Mouse (Mus musculus) midbrain, embryonic 14.5 days (tissue): ENCODE results near the gene Pde5a. TPM values are rescaled to one million over a fixed set of nuclear protein-coding genes. Genes with fewer than 3 reads are reported as not detected.

Source experiments
- ATAC-seq: fragments of 200-750 bp; cut with Nextera tagmentation; 2 replicates; pipeline ENCODE4 v1.8.0; 2017; ENCODE audit warnings: moderate number of reproducible peaks, moderate library complexity; ENCODE audit not compliant: low FRiP score, low TSS enrichment
- DNase-seq: peaks from one replicate; pipeline ENCODE4 v3.0.0-alpha.2; 2015
- H3K27ac ChIP-seq: fragments of 300-500 bp; sonication (generic); replicated peaks from 2 replicates; pipeline ENCODE4 v1.5.1; 2014; ENCODE audit warnings: mild to moderate bottlenecking, low read depth, low read length, moderate library complexity
- H3K27me3 ChIP-seq: fragments of 300-500 bp; sonication (generic); 2 replicates; pipeline ENCODE4 v1.6.1; 2014; ENCODE audit warnings: low read length, control low read depth, mixed read lengths; ENCODE audit not compliant: control insufficient read depth, insufficient read depth
- H3K36me3 ChIP-seq: fragments of 300-500 bp; sonication (generic); 2 replicates; pipeline ENCODE4 v1.6.1; 2014; ENCODE audit warnings: low read length, control low read depth; ENCODE audit not compliant: control insufficient read depth, insufficient read depth
- H3K4me1 ChIP-seq: fragments of 300-500 bp; sonication (generic); 2 replicates; pipeline ENCODE4 v1.6.1; 2014; ENCODE audit warnings: mild to moderate bottlenecking, antibody characterized with exemption, low read length, control low read depth; ENCODE audit not compliant: control insufficient read depth, insufficient read depth
- H3K4me2 ChIP-seq: fragments of 300-500 bp; sonication (generic); 2 replicates; pipeline ENCODE4 v1.6.1; 2014; ENCODE audit warnings: mild to moderate bottlenecking, low read length, moderate library complexity
- H3K4me3 ChIP-seq: fragments of 300-500 bp; sonication (generic); replicated peaks from 2 replicates; pipeline ENCODE4 v1.5.1; 2014; ENCODE audit warnings: low read depth, low read length
- H3K9ac ChIP-seq: fragments of 300-500 bp; sonication (generic); replicated peaks from 2 replicates; pipeline ENCODE4 v1.6.1; 2014; ENCODE audit warnings: mild to moderate bottlenecking, low read length, moderate library complexity
- H3K9me3 ChIP-seq: fragments of 300-500 bp; sonication (generic); 2 replicates; pipeline ENCODE4 v1.6.1; 2016; ENCODE audit warnings: low read length, control low read depth, mixed read lengths; ENCODE audit not compliant: control insufficient read depth
- WGBS: fragments of 180-500 bp; shearing (Covaris S2); extraction: QIAGEN DNeasy Blood & Tissue Kit; methylation state at CpG from one replicate; pipeline ENCODE4 v1.1.7; 2014; 5-methylcytosine and 5-hydroxymethylcytosine counted together
- polyA plus RNA-seq: library from polyadenylated mRNA; unstranded; fragments of >200 nt; fragmentation: Nextera tagmentation; extraction: Ambion mirVana; gene quantifications from 2 replicates; pipeline ENCODE4 v1.2.1, GENCODE M21; 2014

The Pde5a gene
- polyA plus RNA-seq: 2.3 and 3.4 TPM in 2 replicates

GRCm38 (mm10) chr3:122728852-122729600 is at the start of gene Pde5a:
Gene Pde5a, plus strand, starts transcription at chr3:122728947.
- Histone ChIP-seq H3K9me3 (no peaks in the 10 kb centered on the region), H3K9ac (peak within 1 kb of the TSS; percentile 69), H3K4me1 (peaks cover 5% of the 10 kb centered on the region; the same call in 1 of the 2 replicates), H3K27me3 (no peaks in the 10 kb centered on the region), H3K4me2 (peak within 1 kb of the TSS; percentile 89), H3K27ac (peak within 1 kb of the TSS; percentile 82), H3K36me3 (no peaks in the 10 kb centered on the region), H3K4me3 (peak within 1 kb of the TSS; percentile 71)
- ATAC-seq (peak; percentile 70), DNase-seq (peak; percentile 85)
- WGBS: under 1% methylated on average over 49 of the region's 49 CpGs

- Histone ChIP-seq H3K27ac (no peak overlapping the region), H3K9me3 (no peaks in the 10 kb centered on the region), H3K9ac (no peak overlapping the region), H3K4me1 (no peaks in the 10 kb centered on the region), H3K27me3 (no peaks in the 10 kb centered on the region), H3K4me2 (no peak overlapping the region), H3K4me3 (no peak overlapping the region), H3K36me3 (no peaks in the 10 kb centered on the region)
- no peak for DNase-seq
- 90% methylated on average over 3 of the region's 3 CpGs for WGBS
- ATAC-seq: no peak
Observed at GRCm38 (mm10) chr3:122680851-122681250, 47.9 kb upstream of the Pde5a start.

- Histone ChIP-seq H3K36me3 (no peaks in the 10 kb centered on the region), H3K9me3 (no peaks in the 10 kb centered on the region), H3K27ac (no peak overlapping the region), H3K4me2 (no peak overlapping the region), H3K9ac (no peak overlapping the region), H3K4me3 (no peak overlapping the region), H3K4me1 (no peaks in the 10 kb centered on the region), H3K27me3 (no peaks in the 10 kb centered on the region)
- ATAC-seq: no peak
- 86% methylated on average over 4 of the region's 4 CpGs for WGBS
- DNase-seq: no peak
Observed at GRCm38 (mm10) chr3:122682352-122682751, 46.4 kb upstream of the Pde5a start.

DNA sequence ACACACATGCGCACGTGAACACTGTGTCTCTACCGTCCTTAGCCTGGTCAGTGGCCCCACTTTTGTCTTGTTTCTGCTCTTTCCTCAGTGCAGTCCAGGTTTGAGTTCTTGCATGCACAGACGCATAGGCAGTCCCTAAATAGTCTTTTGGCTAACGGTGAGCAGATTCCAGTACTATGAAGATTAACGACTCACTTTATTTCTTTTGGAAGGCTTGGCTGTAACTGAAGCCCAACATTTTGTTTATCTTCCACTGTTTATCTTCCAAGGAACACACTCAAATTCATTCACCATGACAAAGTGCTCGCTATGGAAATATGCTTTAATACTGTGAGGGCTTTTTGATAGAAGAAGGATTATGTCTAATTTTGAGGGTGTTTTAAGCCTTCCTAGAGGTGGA is 43.9 kb upstream of the Pde5a start:
- H3K9ac ChIP-seq: no peak overlapping the region
- H3K4me1 ChIP-seq: no peaks in the 10 kb centered on the region
- H3K27me3 ChIP-seq: no peaks in the 10 kb centered on the region
- H3K4me2 ChIP-seq: no peak overlapping the region
- no peak for DNase-seq
- no peak overlapping the region for H3K4me3 ChIP-seq
- H3K36me3 ChIP-seq: no peaks in the 10 kb centered on the region
- WGBS: 90% methylated on average over 7 of the region's 7 CpGs
- no peak overlapping the region for H3K27ac ChIP-seq
- H3K9me3 ChIP-seq: no peaks in the 10 kb centered on the region
- no peak for ATAC-seq

- H3K9ac ChIP-seq: no peak overlapping the region
- no peaks in the 10 kb centered on the region for H3K36me3 ChIP-seq
- H3K27me3 ChIP-seq: no peaks in the 10 kb centered on the region
- no peaks in the 10 kb centered on the region for H3K9me3 ChIP-seq
- no peak overlapping the region for H3K4me2 ChIP-seq
- no peak for ATAC-seq
- H3K27ac ChIP-seq: no peak overlapping the region
- WGBS: 90% methylated on average over 3 of the region's 3 CpGs
- no peak overlapping the region for H3K4me3 ChIP-seq
- no peak for DNase-seq
- no peaks in the 10 kb centered on the region for H3K4me1 ChIP-seq
Observed at GRCm38 (mm10) chr3:122693039-122693438, 35.7 kb upstream of the Pde5a start.

DNA sequence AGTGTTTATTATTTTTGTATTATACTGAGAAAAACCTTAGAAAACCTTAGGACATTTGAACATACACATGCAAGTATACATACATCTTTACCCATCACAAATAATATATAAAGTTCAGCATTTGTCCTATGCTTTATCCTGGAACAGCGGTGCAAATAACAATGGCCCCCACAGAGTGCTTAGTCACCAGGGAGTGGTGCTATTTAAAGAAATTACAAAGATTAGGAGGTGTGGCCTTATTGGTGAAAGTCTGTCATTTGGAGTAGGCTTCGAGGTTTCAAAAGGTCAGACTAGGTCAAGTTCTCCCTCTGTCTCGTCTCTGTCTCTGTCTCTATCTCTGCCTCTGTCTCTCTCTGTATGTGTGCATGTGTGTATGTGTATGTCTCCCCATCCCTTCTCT is 32.9 kb upstream of the Pde5a start:
- H3K9me3 ChIP-seq: no peaks in the 10 kb centered on the region
- no peak overlapping the region for H3K4me2 ChIP-seq
- no peak for DNase-seq
- 69% methylated on average over 3 of the region's 3 CpGs for WGBS
- no peak overlapping the region for H3K4me3 ChIP-seq
- no peak overlapping the region for H3K9ac ChIP-seq
- no peaks in the 10 kb centered on the region for H3K4me1 ChIP-seq
- ATAC-seq: no peak
- no peaks in the 10 kb centered on the region for H3K27me3 ChIP-seq
- H3K36me3 ChIP-seq: no peaks in the 10 kb centered on the region
- no peak overlapping the region for H3K27ac ChIP-seq

DNA sequence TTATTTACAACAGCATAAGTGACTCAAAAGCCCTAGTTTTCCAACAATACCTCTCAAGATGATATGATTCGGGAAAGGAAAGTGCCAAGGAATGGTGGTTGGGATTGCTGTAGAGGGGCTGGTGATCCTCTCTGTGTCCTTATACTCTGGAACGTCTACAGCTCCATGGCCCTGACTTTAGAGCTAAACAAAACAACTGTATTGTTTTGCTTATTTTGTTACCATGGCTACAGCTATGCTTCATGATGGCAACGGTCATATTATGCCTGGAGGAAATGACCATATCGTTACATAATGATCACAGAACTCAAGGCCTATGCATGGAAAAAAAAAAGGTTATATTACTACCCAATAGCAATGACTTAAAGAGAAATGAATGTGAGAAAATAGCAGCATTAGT is 32.1 kb upstream of the Pde5a start:
- Histone ChIP-seq H3K9ac (no peak overlapping the region), H3K9me3 (no peaks in the 10 kb centered on the region), H3K27me3 (no peaks in the 10 kb centered on the region), H3K36me3 (no peaks in the 10 kb centered on the region), H3K27ac (no peak overlapping the region), H3K4me2 (no peak overlapping the region), H3K4me3 (no peak overlapping the region), H3K4me1 (no peaks in the 10 kb centered on the region)
- ATAC-seq: no peak
- DNase-seq: no peak
- 81% methylated on average over 4 of the region's 4 CpGs for WGBS

GRCm38 (mm10) chr3:122704209-122704608 is 24.5 kb upstream of the Pde5a start:
- H3K4me2 ChIP-seq: no peak overlapping the region
- 3% methylated on average over 6 of the region's 6 CpGs for WGBS
- no peak overlapping the region for H3K9ac ChIP-seq
- no peaks in the 10 kb centered on the region for H3K9me3 ChIP-seq
- no peaks in the 10 kb centered on the region for H3K27me3 ChIP-seq
- no peak overlapping the region for H3K27ac ChIP-seq
- ATAC-seq (no peak), DNase-seq (peak; percentile 8)
- no peak overlapping the region for H3K4me3 ChIP-seq
- H3K4me1 ChIP-seq: no peaks in the 10 kb centered on the region
- no peaks in the 10 kb centered on the region for H3K36me3 ChIP-seq

- ATAC-seq: no peak
- Histone ChIP-seq H3K9me3 (no peaks in the 10 kb centered on the region), H3K27ac (no peak overlapping the region), H3K4me1 (no peaks in the 10 kb centered on the region), H3K9ac (no peak overlapping the region), H3K4me3 (no peak overlapping the region), H3K36me3 (no peaks in the 10 kb centered on the region), H3K27me3 (no peaks in the 10 kb centered on the region), H3K4me2 (no peak overlapping the region)
- DNase-seq: no peak
- 85% methylated on average over 7 of the region's 7 CpGs for WGBS
Observed at GRCm38 (mm10) chr3:122705246-122705645, 23.5 kb upstream of the Pde5a start.
